11 mouse cellular contexts compared by ENCODE assay signal in the genomic region with DNA sequence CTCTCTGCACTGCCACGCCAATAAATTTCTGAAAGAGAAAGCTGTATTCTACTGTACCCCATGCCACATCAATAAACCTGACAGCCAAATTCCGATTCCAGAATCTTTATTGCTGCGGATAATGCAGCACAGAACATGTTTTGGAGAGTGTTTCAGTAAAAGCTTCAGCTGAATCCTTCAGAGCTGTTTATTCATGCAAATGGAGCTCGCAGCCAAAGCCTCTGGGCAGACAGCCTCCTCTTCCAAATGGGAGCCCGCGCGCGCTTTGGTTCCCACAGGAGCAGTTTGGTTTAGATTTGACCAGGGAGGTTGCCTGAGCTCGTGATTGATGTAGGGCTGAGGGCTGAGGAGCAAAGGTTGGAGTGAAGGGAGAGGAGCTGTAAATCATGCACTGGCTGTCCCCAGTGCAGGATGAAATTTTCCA. TPM values are rescaled to one million over a fixed set of nuclear protein-coding genes. Genes with fewer than 3 reads are reported as not detected.
DNase-seq lines count a peak whose midpoint lies in the region; ATAC-seq and TF ChIP-seq lines count a peak whose summit lies in the region.
"Had no signal": no experiment of that assay in that cellular context is flagged by ENCODE, and none has a peak within 500 bp of the region (broad histone marks: within the 10 kb centered on the region; RNA-seq: fewer than 3 reads in every experiment).

No protein-coding gene starts in this region.

- DNase-seq in kidney, adult 8-10 months: no peak
- DNase-seq in right cerebral cortex, postnatal 4 days: peak; percentile 45
- DNase-seq in right cerebral cortex, postnatal 25 days: no peak
- peak; percentile 53 for DNase-seq in limb, embryonic 14.5 days (ENCODE audit: low spot score)
- peak; percentile 18 for DNase-seq in yolk sac, embryonic 10.5 days (ENCODE audit: low spot score)
- no peak for DNase-seq in lung, adult 18-20 months
- no peak for DNase-seq in left cerebral cortex, adult 2 months (ENCODE audit: extremely low spot score in 1 of 2, low spot score in 2 of 2)
- DNase-seq: lung, postnatal 14 days had no signal

- no peaks in the 10 kb centered on the region for H3K36me3 ChIP-seq in kidney, embryonic 14.5 days (ENCODE audit: control insufficient read depth, insufficient read depth, low read length)
- H3K36me3 ChIP-seq in limb, embryonic 14.5 days (ENCODE audit: control insufficient read depth, insufficient read depth, low read length): no peaks in the 10 kb centered on the region

- ATAC-seq in kidney, embryonic 14.5 days (ENCODE audit: low FRiP score, low TSS enrichment): peak; percentile 79
- peak; percentile 69 for ATAC-seq in limb, embryonic 14.5 days (ENCODE audit: low FRiP score, low read depth)

- no peak overlapping the region for H3K9ac ChIP-seq in kidney, embryonic 14.5 days (ENCODE audit: low read depth, low read length)
- no peak overlapping the region for H3K9ac ChIP-seq in limb, embryonic 14.5 days (ENCODE audit: low read depth, low read length, severe bottlenecking)

- no peak for TF ChIP-seq POLR2A in limb, embryonic 14.5 days (IDR thresholded peaks at IDR 0.05; ENCODE audit: borderline replicate concordance, extremely low read depth, insufficient read depth, insufficient read length)

- peaks cover 4% of the 10 kb centered on the region; the same call in 1 of the 2 replicates for H3K9me3 ChIP-seq in kidney, embryonic 14.5 days (ENCODE audit: control insufficient read depth, low read length)
- H3K9me3 ChIP-seq in limb, embryonic 14.5 days (ENCODE audit: control insufficient read depth, low read length): no peaks in the 10 kb centered on the region

- TF ChIP-seq CTCF in left cerebral cortex, adult 2 months (IDR thresholded peaks at IDR 0.05): no peak

- WGBS in kidney, embryonic 14.5 days: 10% methylated on average over 9 of the region's 9 CpGs
- 4% methylated on average over 9 of the region's 9 CpGs for WGBS in limb, embryonic 14.5 days

- no peak overlapping the region for H3K4me3 ChIP-seq in kidney, embryonic 14.5 days (ENCODE audit: low read length)
- H3K4me3 ChIP-seq in limb, embryonic 14.5 days (replicated peaks; ENCODE audit: low read length): no peak overlapping the region
- H3K4me3 ChIP-seq in left cerebral cortex, adult 2 months: no peak overlapping the region

- H3K27ac ChIP-seq in kidney, embryonic 14.5 days (ENCODE audit: low read depth, low read length): no peak overlapping the region
- no peak overlapping the region for H3K27ac ChIP-seq in limb, embryonic 14.5 days (replicated peaks; ENCODE audit: low read depth, low read length)
- H3K27ac ChIP-seq in left cerebral cortex, adult 2 months: no peak overlapping the region
- H3K27ac ChIP-seq: stomach, postnatal 0 days had no signal

- H3K4me1 ChIP-seq in kidney, embryonic 14.5 days (ENCODE audit: control insufficient read depth, insufficient read depth, low read length): peaks cover 11% of the 10 kb centered on the region; the same call in 1 of the 2 replicates
- peaks cover 14% of the 10 kb centered on the region for H3K4me1 ChIP-seq in limb, embryonic 14.5 days (ENCODE audit: control insufficient read depth, insufficient read depth, low read length)

- intact Hi-C loops in left cerebral cortex, adult 2 months (cut with DNase I): loop anchor here (5.0 kb wide), 1 partner anchor 163 kb away; no protein-coding TSS in a partner anchor

- H3K27me3 ChIP-seq in kidney, embryonic 14.5 days (ENCODE audit: control insufficient read depth, insufficient read depth, low read length): no peaks in the 10 kb centered on the region
- H3K27me3 ChIP-seq in limb, embryonic 14.5 days (ENCODE audit: control insufficient read depth, insufficient read depth, low read length): no peaks in the 10 kb centered on the region

- peak overlapping the region; percentile 6; the same call in 1 of the 2 replicates for H3K4me2 ChIP-seq in kidney, embryonic 14.5 days (replicated peaks; ENCODE audit: low read depth, low read length)
- H3K4me2 ChIP-seq in limb, embryonic 14.5 days (replicated peaks; ENCODE audit: low read depth, low read length, severe bottlenecking): 0 out of 2 replicates have a peak overlapping the region, but pooled peaks have one; percentile 9

RNA-seq across cellular contexts. Expression of a gene that starts 17.7 kb away (rescaled TPM):
- polyA plus RNA-seq in kidney, embryonic 14.5 days (2014; fragmentation: Nextera tagmentation; extraction: Ambion mirVana): 1.1 and 1.3 TPM in 2 replicates
- polyA plus RNA-seq in limb, embryonic 14.5 days (2012; rRNA removed): 0.23 and 0.49 TPM in 2 replicates
- 0.19 TPM in 2 replicates for polyA plus RNA-seq in limb, embryonic 14.5 days (2014; fragmentation: Nextera tagmentation; extraction: Ambion mirVana)
- under 1 TPM; 0.27 to 0.49 TPM for total RNA-seq in left cerebral cortex, adult 2 months (2021)
- total RNA-seq: CH12.LX had no signal
- polyA plus RNA-seq: stomach, postnatal 0 days had no signal

Comparison
In these comparisons a context has a peak if more than half of its experiments do, and no peak if none do; other contexts are left out.
1. DNase-seq: peak in right cerebral cortex, postnatal 4 days (single experiment), limb, embryonic 14.5 days (single experiment) and yolk sac, embryonic 10.5 days (single experiment); none in kidney, adult 8-10 months (0 of 2), right cerebral cortex, postnatal 25 days (single experiment), lung, adult 18-20 months (0 of 2) and left cerebral cortex, adult 2 months (0 of 2).